Mouse (Mus musculus): ENCODE results near the gene Phc2.

GRCm38 (mm10) chr4:128794198-128794597 is 139.7 kb downstream of the Phc2 start:
- TF ChIP-seq POLR2A (IDR thresholded peaks at IDR 0.05; ENCODE audit: insufficient read depth, low read depth, low read length), result no peak
- no peak for TF ChIP-seq CTCF (IDR thresholded peaks at IDR 0.05)
- TF ChIP-seq EP300 (IDR thresholded peaks at IDR 0.05; ENCODE audit: insufficient read depth, low read depth, low read length), result no peak
